Comparison of ENCODE assay signal across 17 mouse cellular contexts in the genomic region with DNA sequence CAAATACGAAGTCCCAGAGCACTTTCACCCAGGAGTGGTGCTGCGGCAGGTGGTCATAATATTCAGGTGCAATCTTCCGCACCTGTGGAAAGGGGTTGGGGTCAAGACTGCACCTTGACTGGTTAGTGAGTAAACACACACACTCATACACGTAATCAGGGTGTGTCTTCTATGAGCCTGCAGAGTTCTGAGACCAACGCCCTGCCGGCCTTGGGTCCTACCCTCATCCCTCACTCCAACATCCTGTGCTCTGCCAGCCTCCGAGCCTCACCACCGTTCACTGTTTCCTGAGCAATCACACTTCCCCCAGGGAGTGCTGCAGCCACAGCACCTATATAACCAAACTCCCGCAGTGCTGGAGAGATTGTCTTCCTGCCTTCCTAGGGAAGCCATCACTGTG. TPM values are rescaled to one million over a fixed set of nuclear protein-coding genes. Genes with fewer than 3 reads are reported as not detected.
"Had no signal": no experiment of that assay in that cellular context is flagged by ENCODE, and none has a peak within 500 bp of the region (broad histone marks: within the 10 kb centered on the region; RNA-seq: fewer than 3 reads in every experiment).

No protein-coding gene starts in this region.

- H3K4me3 ChIP-seq: limb, embryonic 13.5 days had no signal

- H3K27me3 ChIP-seq: limb, embryonic 13.5 days had no signal

- H3K9ac ChIP-seq: limb, embryonic 13.5 days; liver, embryonic 14.5 days had no signal

- H3K9me3 ChIP-seq: limb, embryonic 13.5 days had no signal

- ATAC-seq: hindbrain, embryonic 16.5 days; inflammation-experienced regulatory T-cells, adult 6 months; midbrain, embryonic 16.5 days had no signal

- H3K27ac ChIP-seq: kidney, postnatal 0 days; limb, embryonic 13.5 days; liver, embryonic 14.5 days had no signal

- H3K4me1 ChIP-seq: limb, embryonic 13.5 days had no signal

- DNase-seq: kidney, adult 9 months; kidney, postnatal 36 days; left cerebral cortex, postnatal 4 days; lung, adult 18-20 months; lung, postnatal 4 days; right cerebral cortex, adult 18-20 months; right cerebral cortex, postnatal 25 days; spleen, adult 18-20 months; thymus, adult 2 months; thymus, postnatal 25 days had no signal

- H3K4me2 ChIP-seq: limb, embryonic 13.5 days; midbrain, embryonic 11.5 days had no signal

RNA-seq across cellular contexts. Expression of gene Degs2, which starts 11.6 kb away (rescaled TPM):
- total RNA-seq: left cerebral cortex, postnatal 4 days had no signal
